Comparison of ENCODE assay signal across 8 mouse cellular contexts in the genomic region with DNA sequence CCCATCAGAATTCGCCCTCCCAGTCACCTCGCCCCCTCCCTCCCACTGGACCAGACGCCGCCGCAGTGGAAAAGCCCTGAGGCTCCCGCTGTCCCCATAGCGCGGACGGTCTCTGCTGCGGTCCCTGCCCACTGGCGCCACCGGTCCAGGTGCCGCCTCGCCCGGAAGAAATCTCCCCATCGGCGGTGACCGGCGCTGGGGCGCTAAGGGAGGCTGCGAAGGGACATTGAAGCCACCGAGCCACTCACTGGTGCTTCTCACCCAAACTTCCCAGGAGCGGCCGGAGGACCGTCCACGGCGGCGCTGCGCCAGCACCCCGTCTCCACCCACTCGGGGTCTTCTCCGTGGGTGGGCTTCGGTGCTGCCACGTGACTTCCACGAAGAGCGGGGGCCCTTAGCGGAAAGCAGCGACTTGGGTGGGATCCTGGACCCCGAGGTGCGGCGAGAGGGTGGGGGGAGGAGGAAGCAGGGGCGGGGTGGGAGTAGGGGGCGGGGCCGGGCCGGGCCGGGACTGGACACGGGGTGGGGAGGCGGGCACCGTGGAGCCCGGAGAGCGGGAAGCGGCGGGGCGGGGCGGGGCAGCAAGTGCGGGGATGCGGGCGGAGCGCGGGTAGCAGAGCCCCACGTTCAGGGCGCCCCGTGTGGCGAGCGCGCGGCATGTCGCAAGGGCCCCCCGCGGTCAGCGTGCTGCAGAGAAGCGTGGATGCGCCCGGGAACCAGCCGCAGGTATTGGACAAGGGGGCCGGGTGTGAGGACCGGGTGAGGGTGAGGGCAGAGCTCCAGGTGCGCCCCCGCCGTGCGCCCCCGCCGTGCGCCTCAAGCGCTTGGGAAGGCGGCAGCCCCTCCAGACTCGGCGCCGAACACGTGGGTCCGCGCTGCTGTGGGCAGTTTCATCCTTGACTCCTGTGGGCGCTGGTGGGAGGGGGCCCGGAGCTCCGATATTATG. TPM values are rescaled to one million over a fixed set of nuclear protein-coding genes. Genes with fewer than 3 reads are reported as not detected.
DNase-seq lines count a peak whose midpoint lies in the region; ATAC-seq and TF ChIP-seq lines count a peak whose summit lies in the region.

A gene (plus strand): TSS at position 46 of the 946 bp plus-strand sequence.

- peak within 1 kb of the TSS; percentile 64 for H3K4me3 ChIP-seq in layer of hippocampus, adult 2 months
- peak within 1 kb of the TSS; percentile 70 for H3K4me3 ChIP-seq in lung, embryonic 15.5 days

- no peaks in the 10 kb centered on the region for H3K36me3 ChIP-seq in lung, embryonic 15.5 days

- no peaks in the 10 kb centered on the region for H3K9me3 ChIP-seq in lung, embryonic 15.5 days

- H3K27me3 ChIP-seq in lung, embryonic 15.5 days: peaks cover 14% of the 10 kb centered on the region; the same call in 1 of the 2 replicates

- peaks cover 26% of the 10 kb centered on the region for H3K4me1 ChIP-seq in lung, embryonic 15.5 days

- TF ChIP-seq CTCF in layer of hippocampus, adult 2 months (conservative IDR thresholded peaks at IDR 0.05): peak; percentile 75

- no peak within 1 kb of the TSS for H3K27ac ChIP-seq in layer of hippocampus, adult 2 months
- no peak within 1 kb of the TSS; the same call in 1 of the 2 replicates for H3K27ac ChIP-seq in lung, embryonic 15.5 days

- peak within 1 kb of the TSS; percentile 59 for H3K9ac ChIP-seq in lung, embryonic 15.5 days

- H3K4me2 ChIP-seq in lung, embryonic 15.5 days: peak within 1 kb of the TSS; percentile 100

- WGBS in lung, embryonic 15.5 days: 0% methylated on average over 64 of the region's 95 CpGs

- peak in 1 of 2 experiments; percentile 21 for DNase-seq in layer of hippocampus, adult 2 months (ENCODE audit: low spot score in 2 of 2)
- no peak for DNase-seq in layer of hippocampus, adult 18-20 months (ENCODE audit: low spot score in 2 of 2)
- DNase-seq in cerebellum, postnatal 36 days: peak; percentile 14 to 32
- DNase-seq in kidney, adult 18-20 months: peak; percentile 42
- no peak for DNase-seq in frontal cortex, postnatal 14 days (ENCODE audit: low spot score in 2 of 2)

- ATAC-seq in granulocyte monocyte progenitor cell, adult 5-6 weeks (replicated peaks; ENCODE audit: poor library complexity, severe bottlenecking): peak; percentile 72
- peak; percentile 67; the same call in 1 of the 2 replicates for ATAC-seq in lung, embryonic 15.5 days (ENCODE audit: borderline replicate concordance, extremely low read depth, low FRiP score, low TSS enrichment)
- peak; percentile 28 for ATAC-seq in neutrophil, adult 5-6 weeks (ENCODE audit: extremely low read depth, insufficient number of reproducible peaks, low FRiP score, poor library complexity, severe bottlenecking)

RNA-seq across cellular contexts. Expression of the gene that starts here (rescaled TPM):
- 1 to 10 TPM in 1 of 2 experiments, under 1 TPM in 1; 0.98 to 1.7 TPM for total RNA-seq in layer of hippocampus, adult 2 months (2021)
- total RNA-seq in layer of hippocampus, adult 18-20 months (2021): 1 to 10 TPM; 1.2 to 2.3 TPM
- total RNA-seq in granulocyte monocyte progenitor cell, adult 5-6 weeks (2014; fragmentation: Nextera tagmentation): not detected in 2 replicates
- total RNA-seq in granulocyte monocyte progenitor cell, adult 5-6 weeks (2017): not detected in 2 replicates
- polyA plus RNA-seq in lung, embryonic 15.5 days (2015; fragmentation: Nextera tagmentation; extraction: Ambion mirVana): 9.3 and 11.4 TPM in 2 replicates
- 1.7 and 3.1 TPM in 2 replicates for total RNA-seq in neutrophil, adult 5-6 weeks (2017)

Comparison
In these comparisons a context has a peak if more than half of its experiments do, and no peak if none do; other contexts are left out.
1. Peak in ATAC-seq in granulocyte monocyte progenitor cell, adult 5-6 weeks; RNA of the gene not detected or under 1 TPM.
2. DNase-seq: peak in cerebellum, postnatal 36 days (2 of 2) and kidney, adult 18-20 months (single experiment); none in layer of hippocampus, adult 18-20 months (0 of 2) and frontal cortex, postnatal 14 days (0 of 2).
3. Peak in every context shown above with its lines, with median percentiles within 50 percentile points of each other: ATAC-seq.